Mouse (Mus musculus): ENCODE results near the gene Adcy10.

DNA sequence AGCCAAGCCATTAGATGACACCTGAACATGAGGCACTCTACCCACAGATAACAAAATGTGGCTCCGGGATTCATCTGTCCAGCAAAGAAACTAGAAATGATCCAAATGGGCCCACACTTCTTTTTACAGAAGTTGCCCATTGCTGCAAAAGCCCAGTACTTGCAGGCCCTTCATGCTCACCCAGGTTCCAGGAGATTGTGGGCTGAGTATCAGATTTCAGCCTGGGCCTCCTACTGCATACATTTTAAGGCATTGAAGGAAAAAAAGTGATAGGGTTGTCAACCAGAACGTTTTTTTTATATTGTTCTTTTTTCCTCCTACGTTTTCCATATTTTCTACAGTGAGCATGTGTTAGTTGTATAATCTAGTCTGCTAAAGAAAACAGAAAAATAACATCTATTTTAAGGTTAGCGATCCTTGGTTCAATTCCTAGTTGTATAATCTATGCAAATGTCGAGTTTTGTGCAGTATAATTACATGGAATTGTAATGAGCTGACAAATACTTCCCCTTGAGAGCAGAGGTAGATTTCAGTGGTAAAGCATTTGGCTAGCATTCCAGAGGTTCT lies 52.3 kb downstream of the Adcy10 start:
- TF ChIP-seq POLR2A (IDR thresholded peaks at IDR 0.05; ENCODE audit: low read depth, low read length) (no peak), CTCF (IDR thresholded peaks at IDR 0.05; ENCODE audit: borderline replicate concordance, insufficient read depth, low read length) (no peak)

Measured in embryonic fibroblast, embryonic 13.5 days (primary cell).